Mouse (Mus musculus) adrenal gland, postnatal 4 days (tissue): ENCODE measurements around the gene Exoc4. TPM values are rescaled to one million over a fixed set of nuclear protein-coding genes. Genes with fewer than 3 reads are reported as not detected.

Experiments
- DNase-seq, 2 experiments: peaks; one replicate each; pipeline ENCODE4 v3.0.0; 2021 to 2022; ENCODE audit warnings: low spot score in 2 of 2, mixed read lengths in 2 of 2
- total RNA-seq, 2 experiments: library from RNA; stranded (reverse); gene quantifications; 2 replicates each; pipeline ENCODE4 v1.2.3; 2021

The Exoc4 gene
- total RNA-seq, 2 experiments from 2014 or later: 53.7 to 60.0 TPM

- no peak for DNase-seq
Observed at GRCm38 (mm10) chr6:33618590-33618989, 369.7 kb downstream of the Exoc4 start.

- DNase-seq: no peak
Observed at GRCm38 (mm10) chr6:33620701-33621100, 371.8 kb downstream of the Exoc4 start.

GRCm38 (mm10) chr6:33625931-33626330, 377.0 kb downstream of the Exoc4 start:
- DNase-seq: no peak

- no peak for DNase-seq
Observed at GRCm38 (mm10) chr6:33631133-33631532, 382.2 kb downstream of the Exoc4 start.

GRCm38 (mm10) chr6:33637192-33637591, 388.3 kb downstream of the Exoc4 start:
- no peak for DNase-seq

GRCm38 (mm10) chr6:33681778-33682640, 433.1 kb downstream of the Exoc4 start:
- DNase-seq: no peak

GRCm38 (mm10) chr6:33683533-33683932, 434.6 kb downstream of the Exoc4 start:
- no peak for DNase-seq

- DNase-seq: no peak
Observed at GRCm38 (mm10) chr6:33685321-33685720, 436.4 kb downstream of the Exoc4 start.

- no peak for DNase-seq
Observed at GRCm38 (mm10) chr6:33690601-33691000, 441.7 kb downstream of the Exoc4 start.

- DNase-seq: no peak
Observed at GRCm38 (mm10) chr6:33696976-33697375, 448.1 kb downstream of the Exoc4 start.

GRCm38 (mm10) chr6:33708907-33709306, 460.0 kb downstream of the Exoc4 start:
- DNase-seq: no peak

GRCm38 (mm10) chr6:33709340-33709739, 460.5 kb downstream of the Exoc4 start:
- no peak for DNase-seq

GRCm38 (mm10) chr6:33711742-33712141, 462.9 kb downstream of the Exoc4 start:
- no peak for DNase-seq

- DNase-seq: no peak
Observed at GRCm38 (mm10) chr6:33712540-33713118, 463.7 kb downstream of the Exoc4 start.

- DNase-seq: no peak
Observed at GRCm38 (mm10) chr6:33716254-33716965, 467.5 kb downstream of the Exoc4 start.

GRCm38 (mm10) chr6:33721166-33721565, 472.3 kb downstream of the Exoc4 start:
- no peak for DNase-seq

GRCm38 (mm10) chr6:33722811-33723210, 473.9 kb downstream of the Exoc4 start:
- no peak for DNase-seq

GRCm38 (mm10) chr6:33724596-33724995, 475.7 kb downstream of the Exoc4 start:
- no peak for DNase-seq

- DNase-seq: no peak
Observed at GRCm38 (mm10) chr6:33727271-33727670, 478.4 kb downstream of the Exoc4 start.

- DNase-seq: no peak
Observed at GRCm38 (mm10) chr6:33732214-33732613, 483.3 kb downstream of the Exoc4 start.

- no peak for DNase-seq
Observed at GRCm38 (mm10) chr6:33733602-33734001, 484.7 kb downstream of the Exoc4 start.

- DNase-seq: no peak
Observed at GRCm38 (mm10) chr6:33734032-33734431, 485.1 kb downstream of the Exoc4 start.
